Mouse (Mus musculus): ENCODE data around the gene Nrp1. TPM values are rescaled to one million over a fixed set of nuclear protein-coding genes. Genes with fewer than 3 reads are reported as not detected.

The Nrp1 gene
- polyA plus RNA-seq, 1 experiment, result 156 TPM

DNA sequence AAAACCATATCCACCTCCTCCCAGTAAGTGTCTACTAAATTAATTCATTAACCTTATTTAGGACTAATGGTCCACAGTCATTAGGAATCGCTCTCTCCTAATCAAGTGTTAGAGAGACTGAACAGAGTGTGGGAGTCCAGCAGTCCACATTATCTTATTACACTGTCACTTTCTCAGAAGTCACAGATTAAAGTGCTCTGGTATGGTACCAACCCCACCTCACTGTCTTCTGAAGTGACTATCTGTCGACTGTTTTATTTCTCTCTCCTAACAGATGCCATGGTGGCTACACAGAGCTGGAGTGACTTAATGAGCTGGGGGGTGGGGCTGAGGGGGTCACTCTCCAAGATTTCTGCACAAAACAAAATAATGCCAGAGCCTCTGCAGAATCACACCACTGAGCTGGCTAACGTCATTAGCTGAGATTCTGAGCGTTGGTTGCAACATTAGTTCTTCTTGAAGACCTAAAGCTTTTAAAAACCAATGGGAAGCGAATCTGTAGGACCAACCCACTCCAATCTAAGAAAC is 3.0 kb downstream of the Nrp1 start:
- H3K4me3 ChIP-seq (replicated peaks; ENCODE audit: extremely low read depth, low read depth, low read length), result peak overlapping the region; percentile 58
- no peak for DNase-seq
- WGBS, result 31% methylated on average over 5 of the region's 5 CpGs
- peaks cover 24% of the 10 kb centered on the region for H3K4me1 ChIP-seq (ENCODE audit: control insufficient read depth, insufficient read depth, low read length)
- TF ChIP-seq POLR2A (IDR thresholded peaks at IDR 0.05; ENCODE audit: borderline replicate concordance, extremely low read depth, low read depth, low read length) (no peak), CTCF (IDR thresholded peaks at IDR 0.05; ENCODE audit: insufficient read depth, low read length) (no peak)

- peak; percentile 73 for DNase-seq
- Histone ChIP-seq H3K4me1 (ENCODE audit: control insufficient read depth, insufficient read depth, low read length) (peaks cover 28% of the 10 kb centered on the region), H3K4me3 (replicated peaks; ENCODE audit: extremely low read depth, low read depth, low read length) (peak overlapping the region; percentile 41)
- TF ChIP-seq CTCF (IDR thresholded peaks at IDR 0.05; ENCODE audit: insufficient read depth, low read length), result peak; percentile 65
- TF ChIP-seq POLR2A (IDR thresholded peaks at IDR 0.05; ENCODE audit: borderline replicate concordance, extremely low read depth, low read depth, low read length), result no peak
- 4% methylated on average over 11 of the region's 11 CpGs for WGBS
These were observed 4.7 kb downstream of the Nrp1 start for GRCm38 (mm10) chr8:128362940-128363595.

DNA sequence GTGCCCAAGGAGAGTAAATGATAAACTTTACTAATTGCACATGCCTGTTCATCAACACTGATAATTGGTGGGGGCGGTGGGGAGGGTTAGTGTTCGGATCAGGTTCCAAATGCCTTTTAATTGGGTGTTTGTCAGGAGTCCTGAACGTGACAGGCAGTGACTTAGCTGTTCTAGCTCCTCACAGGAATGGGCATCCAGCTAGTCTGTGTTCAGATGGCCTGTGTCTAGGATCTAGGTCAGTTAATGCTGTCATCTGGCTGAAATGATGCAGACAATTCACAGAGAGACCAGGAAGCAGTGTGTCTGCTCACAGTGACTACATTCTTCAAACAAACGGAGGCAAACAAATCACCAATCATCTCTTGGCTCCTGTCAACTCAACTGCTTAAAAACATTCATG is 12.1 kb downstream of the Nrp1 start:
- no peak overlapping the region for H3K4me3 ChIP-seq (replicated peaks; ENCODE audit: extremely low read depth, low read depth, low read length)
- no peak for DNase-seq
- 38% methylated on average over 4 of the region's 4 CpGs for WGBS
- no peak for TF ChIP-seq POLR2A (IDR thresholded peaks at IDR 0.05; ENCODE audit: borderline replicate concordance, extremely low read depth, low read depth, low read length)
- no peak for TF ChIP-seq CTCF (IDR thresholded peaks at IDR 0.05; ENCODE audit: insufficient read depth, low read length)
- H3K4me1 ChIP-seq (ENCODE audit: control insufficient read depth, insufficient read depth, low read length), result peaks cover 49% of the 10 kb centered on the region

GRCm38 (mm10) chr8:128371026-128371425 is 12.6 kb downstream of the Nrp1 start:
- peaks cover 48% of the 10 kb centered on the region for H3K4me1 ChIP-seq (ENCODE audit: control insufficient read depth, insufficient read depth, low read length)
- no peak overlapping the region for H3K4me3 ChIP-seq (replicated peaks; ENCODE audit: extremely low read depth, low read depth, low read length)
- DNase-seq, result no peak
- 47% methylated on average over 6 of the region's 6 CpGs for WGBS
- no peak for TF ChIP-seq CTCF (IDR thresholded peaks at IDR 0.05; ENCODE audit: insufficient read depth, low read length)
- no peak for TF ChIP-seq POLR2A (IDR thresholded peaks at IDR 0.05; ENCODE audit: borderline replicate concordance, extremely low read depth, low read depth, low read length)

DNA sequence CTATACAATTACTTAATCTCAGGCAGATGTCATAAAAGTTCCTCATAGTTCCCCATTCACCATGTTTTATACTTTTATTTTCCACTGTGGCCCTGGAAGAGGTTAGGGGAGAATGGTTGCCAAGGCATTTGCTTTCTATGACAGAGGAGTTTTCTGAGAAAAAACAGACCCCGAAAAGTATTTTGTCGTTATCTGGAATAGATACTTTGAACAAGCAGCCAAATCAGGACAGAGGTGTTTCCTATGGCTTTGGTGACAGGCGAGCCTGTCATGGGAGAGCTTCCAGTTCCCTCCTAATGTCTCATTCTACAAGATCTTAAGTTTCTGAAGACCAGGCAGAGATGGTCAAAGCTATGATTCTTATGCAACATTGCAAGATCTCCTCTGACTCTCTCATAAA is 13.4 kb downstream of the Nrp1 start:
- DNase-seq, result no peak
- H3K4me1 ChIP-seq (ENCODE audit: control insufficient read depth, insufficient read depth, low read length), result peaks cover 53% of the 10 kb centered on the region
- 58% methylated on average over 3 of the region's 3 CpGs for WGBS
- H3K4me3 ChIP-seq (replicated peaks; ENCODE audit: extremely low read depth, low read depth, low read length), result no peak overlapping the region
- TF ChIP-seq CTCF (IDR thresholded peaks at IDR 0.05; ENCODE audit: insufficient read depth, low read length) (no peak), POLR2A (IDR thresholded peaks at IDR 0.05; ENCODE audit: borderline replicate concordance, extremely low read depth, low read depth, low read length) (no peak)

DNA sequence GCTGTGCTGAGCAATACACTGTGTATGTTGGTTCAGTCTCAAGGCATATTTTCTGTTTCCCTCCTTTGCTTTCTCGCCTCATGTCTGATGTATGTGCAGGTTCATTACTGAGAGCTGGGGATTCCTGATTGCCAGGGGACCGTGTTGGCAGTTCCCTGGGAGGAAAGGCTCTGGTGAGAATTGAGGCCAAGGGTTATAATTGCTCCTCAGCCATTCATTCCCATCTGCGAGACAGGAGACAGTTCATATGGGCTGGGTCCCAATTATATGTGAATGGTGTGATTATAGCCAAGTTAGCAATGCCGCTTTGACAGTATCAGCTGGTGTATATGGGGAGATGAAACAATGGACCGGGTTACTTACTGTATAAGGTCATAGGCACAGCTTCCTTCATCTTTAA is 14.3 kb downstream of the Nrp1 start:
- 55% methylated on average over 5 of the region's 5 CpGs for WGBS
- Histone ChIP-seq H3K4me3 (replicated peaks; ENCODE audit: extremely low read depth, low read depth, low read length) (no peak overlapping the region), H3K4me1 (ENCODE audit: control insufficient read depth, insufficient read depth, low read length) (peaks cover 52% of the 10 kb centered on the region)
- TF ChIP-seq POLR2A (IDR thresholded peaks at IDR 0.05; ENCODE audit: borderline replicate concordance, extremely low read depth, low read depth, low read length) (no peak), CTCF (IDR thresholded peaks at IDR 0.05; ENCODE audit: insufficient read depth, low read length) (no peak)
- DNase-seq, result no peak

DNA sequence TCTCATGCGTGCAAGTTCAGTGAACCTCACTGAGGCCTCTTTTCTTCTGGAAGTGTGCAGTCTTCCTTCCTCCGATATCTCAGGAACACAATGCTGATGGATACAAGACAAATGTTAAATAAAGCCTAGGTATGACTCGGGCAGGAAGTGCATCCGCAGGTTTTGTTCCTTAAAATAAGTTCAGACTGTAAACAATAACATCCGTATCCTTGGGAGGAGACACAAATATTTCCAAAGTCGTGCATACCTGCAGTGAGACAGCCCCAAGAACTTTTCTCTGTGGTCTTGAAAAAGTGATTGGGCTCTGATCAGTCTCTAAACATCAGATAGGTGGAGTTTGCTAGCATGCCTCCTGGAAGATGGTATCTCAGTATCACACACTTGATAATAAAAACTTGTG is 15.0 kb downstream of the Nrp1 start:
- WGBS, result 51% methylated on average over 6 of the region's 6 CpGs
- TF ChIP-seq POLR2A (IDR thresholded peaks at IDR 0.05; ENCODE audit: borderline replicate concordance, extremely low read depth, low read depth, low read length), result no peak
- TF ChIP-seq CTCF (IDR thresholded peaks at IDR 0.05; ENCODE audit: insufficient read depth, low read length), result no peak
- Histone ChIP-seq H3K4me1 (ENCODE audit: control insufficient read depth, insufficient read depth, low read length) (peaks cover 56% of the 10 kb centered on the region), H3K4me3 (replicated peaks; ENCODE audit: extremely low read depth, low read depth, low read length) (no peak overlapping the region)
- no peak for DNase-seq

DNA sequence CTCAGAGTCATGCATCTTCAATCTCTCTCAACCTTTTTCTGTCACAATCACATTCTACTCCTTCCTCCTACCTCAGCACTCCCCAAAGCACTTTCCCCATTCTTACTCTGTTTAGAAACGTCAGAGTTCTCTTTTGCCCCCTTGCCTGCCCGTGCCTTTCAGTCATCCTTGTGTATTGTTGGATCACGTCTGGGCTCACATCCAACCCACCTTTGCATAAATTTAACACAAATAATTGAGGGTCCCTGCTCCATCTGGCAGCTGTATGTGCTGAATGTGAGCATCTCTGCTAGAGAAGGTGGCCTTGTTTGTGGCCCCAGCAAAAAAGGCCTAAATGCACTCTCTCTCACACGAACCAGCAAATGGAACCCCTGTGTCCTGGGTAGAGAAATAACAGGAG is 16.9 kb downstream of the Nrp1 start:
- WGBS, result 47% methylated on average over 4 of the region's 4 CpGs
- no peak for TF ChIP-seq POLR2A (IDR thresholded peaks at IDR 0.05; ENCODE audit: borderline replicate concordance, extremely low read depth, low read depth, low read length)
- TF ChIP-seq CTCF (IDR thresholded peaks at IDR 0.05; ENCODE audit: insufficient read depth, low read length), result no peak
- Histone ChIP-seq H3K4me3 (replicated peaks; ENCODE audit: extremely low read depth, low read depth, low read length) (no peak overlapping the region), H3K4me1 (ENCODE audit: control insufficient read depth, insufficient read depth, low read length) (peaks cover 44% of the 10 kb centered on the region)
- DNase-seq, result no peak

GRCm38 (mm10) chr8:128383176-128383575 is 24.8 kb downstream of the Nrp1 start:
- peaks cover 31% of the 10 kb centered on the region for H3K4me1 ChIP-seq (ENCODE audit: control insufficient read depth, insufficient read depth, low read length)

DNA sequence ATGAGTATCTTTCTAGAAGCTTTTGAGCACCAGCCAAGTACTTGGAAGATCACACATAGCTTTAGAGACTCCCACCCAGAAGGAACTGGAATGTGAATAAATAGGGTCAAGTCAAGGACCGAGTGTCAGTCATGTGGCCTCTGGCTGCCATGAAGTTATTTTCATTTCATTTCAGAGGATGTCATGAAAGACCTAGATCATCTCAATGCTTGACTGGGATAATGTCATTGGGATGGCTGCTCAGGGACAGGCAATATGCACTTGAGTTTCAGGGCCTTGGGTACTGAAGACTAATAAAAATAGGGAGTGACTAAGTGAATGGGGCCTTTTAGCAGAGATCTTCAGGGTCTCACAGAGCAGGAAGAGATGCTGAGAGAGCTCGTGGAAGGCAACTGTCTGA is 26.0 kb downstream of the Nrp1 start:
- TF ChIP-seq CTCF (IDR thresholded peaks at IDR 0.05; ENCODE audit: insufficient read depth, low read length), result no peak
- no peak for TF ChIP-seq POLR2A (IDR thresholded peaks at IDR 0.05; ENCODE audit: borderline replicate concordance, extremely low read depth, low read depth, low read length)
- Histone ChIP-seq H3K4me3 (replicated peaks; ENCODE audit: extremely low read depth, low read depth, low read length) (no peak overlapping the region), H3K4me1 (ENCODE audit: control insufficient read depth, insufficient read depth, low read length) (peaks cover 34% of the 10 kb centered on the region)
- 37% methylated on average over 2 of the region's 2 CpGs for WGBS
- DNase-seq, result no peak

More at GRCm38 (mm10) chr8:128383176-128383575, 24.8 kb downstream of the Nrp1 start:
- no peak overlapping the region for H3K4me3 ChIP-seq (replicated peaks; ENCODE audit: extremely low read depth, low read depth, low read length)
- DNase-seq, result no peak
- TF ChIP-seq CTCF (IDR thresholded peaks at IDR 0.05; ENCODE audit: insufficient read depth, low read length), result no peak
- TF ChIP-seq POLR2A (IDR thresholded peaks at IDR 0.05; ENCODE audit: borderline replicate concordance, extremely low read depth, low read depth, low read length), result no peak
- WGBS, result 23% methylated on average over 3 of the region's 3 CpGs
